Mouse (Mus musculus): Measurements from ENCODE around the gene AU040320.

Gene AU040320

GRCm38 (mm10) chr4:126753268-126754230 is at the start of gene AU040320, which contains the start of gene Ncdn:
Gene AU040320 (plus strand): TSS chr4:126753544.
Gene Ncdn (minus strand): TSS chr4:126753438.
- DNase-seq (ENCODE audit: low read depth, low spot score): peak; percentile 98

- DNase-seq (ENCODE audit: low read depth, low spot score): no peak
Measured at GRCm38 (mm10) chr4:126706630-126707438, 46.5 kb upstream of the AU040320 start.

GRCm38 (mm10) chr4:126707439-126707826 is 45.9 kb upstream of the AU040320 start:
- no peak for DNase-seq (ENCODE audit: low read depth, low spot score)

DNA sequence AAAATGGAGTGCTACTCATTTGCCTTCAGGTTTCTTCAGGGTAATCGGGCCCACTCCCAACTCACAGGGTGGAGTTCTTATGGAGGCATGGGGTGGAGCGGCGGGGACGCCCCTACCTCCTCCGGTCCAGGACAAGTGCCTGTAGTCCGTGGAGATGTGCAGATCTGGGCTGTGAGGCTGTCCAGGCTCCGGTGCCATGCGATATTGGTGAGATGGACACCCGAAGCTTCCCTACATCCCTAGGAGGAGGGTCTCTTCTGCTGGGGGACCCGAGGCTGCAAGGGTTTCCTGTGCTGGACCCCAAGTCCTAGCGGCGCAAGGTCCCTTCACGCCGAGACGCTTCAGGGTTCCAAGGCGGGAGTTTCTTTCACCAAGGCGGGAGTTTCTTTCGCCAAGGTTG is 21.2 kb upstream of the AU040320 start:
- DNase-seq (ENCODE audit: low read depth, low spot score): no peak

DNA sequence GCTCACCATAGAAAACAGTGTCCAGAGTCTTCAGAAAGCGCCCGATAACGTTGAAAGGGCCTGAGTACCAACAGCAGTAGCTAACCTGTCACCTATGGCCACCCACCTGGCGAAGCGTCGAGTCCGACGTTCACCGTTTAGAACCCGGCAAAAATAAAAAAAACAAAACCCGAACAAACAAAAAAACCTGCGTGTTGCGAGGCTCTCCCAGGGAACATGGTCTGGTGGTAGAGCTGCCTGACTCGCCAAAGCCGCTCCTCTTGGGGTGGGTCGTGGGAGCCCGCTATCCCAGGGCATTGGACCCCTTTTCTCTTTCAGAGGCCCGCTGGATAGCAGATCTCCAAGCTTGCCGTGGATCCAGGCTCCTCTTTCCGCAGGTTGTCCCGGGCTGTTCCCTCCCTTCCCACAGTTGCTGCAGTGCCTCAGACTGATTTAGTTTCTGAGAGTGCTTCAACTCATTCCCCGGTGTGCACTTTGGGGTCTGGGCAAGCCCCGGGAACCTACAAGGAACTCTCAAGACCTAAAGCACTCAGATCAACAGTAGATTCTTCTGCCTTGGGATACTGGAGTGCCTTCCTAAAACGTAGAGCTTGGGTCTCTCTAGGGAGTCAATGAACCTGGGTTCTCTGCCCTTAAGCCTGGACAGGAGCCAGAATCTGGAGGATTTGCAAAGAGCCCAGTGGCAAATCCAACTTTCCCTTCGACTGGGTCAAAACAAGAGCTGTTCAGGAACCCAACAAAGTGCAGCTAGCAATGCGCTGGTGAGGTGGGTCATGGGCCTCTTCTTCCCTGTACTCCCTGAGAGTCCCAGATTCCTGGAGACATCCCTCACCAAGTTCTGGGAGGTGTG is 20.6 kb upstream of the AU040320 start:
- no peak for DNase-seq (ENCODE audit: low read depth, low spot score)

DNA sequence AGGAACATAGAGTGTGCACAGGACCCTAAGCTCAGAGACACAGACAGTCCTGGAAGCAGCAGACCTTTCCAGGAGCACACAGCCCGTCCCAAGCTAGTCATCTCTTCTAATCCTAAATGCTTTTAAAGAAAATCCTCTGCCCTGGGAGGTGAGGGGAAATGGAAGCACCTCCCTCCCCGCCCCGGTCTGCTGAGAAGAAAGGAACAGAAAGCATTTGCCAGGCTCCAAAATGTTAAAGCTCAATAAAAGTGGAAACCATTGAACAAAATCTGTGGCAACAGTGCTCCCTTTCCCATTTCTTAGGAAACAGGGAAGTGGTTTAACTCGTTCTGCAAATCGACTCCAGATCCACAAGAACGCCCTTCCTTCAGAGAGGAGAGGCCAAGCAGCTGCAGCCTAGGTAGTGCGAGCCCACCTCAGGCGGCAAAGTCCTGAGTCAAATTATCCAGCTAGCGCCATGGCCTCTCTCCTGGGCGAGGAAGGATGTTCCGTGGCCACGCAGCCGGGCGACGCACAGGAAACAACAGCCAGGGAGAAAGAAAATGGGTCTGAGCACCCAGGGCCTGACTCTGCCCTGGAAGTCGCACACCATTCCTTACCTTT is 19.2 kb upstream of the AU040320 start:
- peak; percentile 36 for DNase-seq (ENCODE audit: low read depth, low spot score)

DNA sequence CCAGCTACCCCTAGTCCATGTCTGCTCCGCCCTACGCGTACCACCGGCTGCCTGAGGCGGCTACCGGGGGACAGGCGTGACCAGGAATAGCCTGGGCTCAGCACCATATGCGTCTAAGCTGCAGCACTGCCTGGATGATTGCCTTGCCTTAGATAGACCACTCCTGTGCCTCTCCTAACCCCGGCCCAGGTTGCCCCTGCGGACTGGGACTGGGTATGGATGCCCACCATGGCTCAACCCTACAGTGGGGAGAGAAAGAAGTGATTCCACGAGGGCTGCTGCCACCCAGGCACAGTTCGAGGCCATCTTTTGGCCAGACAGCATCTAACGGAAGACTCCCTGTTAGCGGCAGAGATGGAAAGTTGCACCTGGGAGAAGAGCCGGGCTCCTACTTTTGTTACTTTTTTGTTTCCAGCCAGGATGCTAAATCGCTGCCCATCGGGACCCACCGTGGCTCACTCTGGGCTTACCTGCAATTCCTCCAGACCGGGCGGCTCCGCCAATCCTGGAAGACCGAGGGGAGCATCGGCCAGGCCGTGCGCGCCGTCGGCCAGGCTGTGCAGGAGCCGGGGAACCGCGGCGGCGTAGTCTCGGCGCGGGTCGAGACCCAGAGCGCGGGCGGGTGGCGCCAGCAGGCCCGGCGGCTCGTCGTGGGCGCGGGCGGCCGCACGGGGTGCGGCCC is 18.5 kb upstream of the AU040320 start:
- DNase-seq (ENCODE audit: low read depth, low spot score): peak; percentile 44

DNA sequence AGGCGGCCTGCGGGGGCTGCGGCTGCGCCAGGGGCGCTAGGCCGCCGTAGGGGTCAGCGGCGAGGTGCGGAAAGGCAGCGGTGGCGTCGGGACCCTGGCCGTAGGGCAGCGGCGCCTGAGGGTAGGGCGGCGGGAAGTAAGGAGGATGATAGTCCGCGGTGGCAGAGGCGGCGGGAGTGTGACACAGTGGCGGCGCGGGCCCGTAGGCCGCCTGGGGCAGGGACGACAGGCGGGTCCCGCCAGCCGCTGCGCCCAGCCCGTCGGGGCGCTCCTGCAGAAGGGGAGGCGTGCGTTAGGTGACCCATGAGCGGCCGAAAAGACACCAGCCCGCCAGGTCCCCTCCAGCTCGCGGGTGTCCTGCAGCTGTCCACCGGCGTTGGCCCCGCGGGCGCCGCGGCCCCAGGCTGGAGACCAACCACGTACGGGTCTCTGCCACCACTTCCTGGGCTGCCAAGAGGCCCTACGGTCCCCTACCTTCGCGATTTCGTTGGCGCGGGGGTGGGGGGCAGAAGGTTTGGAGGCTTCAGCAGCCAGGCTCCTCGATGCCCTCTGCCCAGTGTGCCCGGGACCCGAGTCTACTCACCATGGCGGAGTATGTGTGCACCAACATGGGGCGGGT is 17.9 kb upstream of the AU040320 start:
- peak; percentile 23 for DNase-seq (ENCODE audit: low read depth, low spot score)

DNA sequence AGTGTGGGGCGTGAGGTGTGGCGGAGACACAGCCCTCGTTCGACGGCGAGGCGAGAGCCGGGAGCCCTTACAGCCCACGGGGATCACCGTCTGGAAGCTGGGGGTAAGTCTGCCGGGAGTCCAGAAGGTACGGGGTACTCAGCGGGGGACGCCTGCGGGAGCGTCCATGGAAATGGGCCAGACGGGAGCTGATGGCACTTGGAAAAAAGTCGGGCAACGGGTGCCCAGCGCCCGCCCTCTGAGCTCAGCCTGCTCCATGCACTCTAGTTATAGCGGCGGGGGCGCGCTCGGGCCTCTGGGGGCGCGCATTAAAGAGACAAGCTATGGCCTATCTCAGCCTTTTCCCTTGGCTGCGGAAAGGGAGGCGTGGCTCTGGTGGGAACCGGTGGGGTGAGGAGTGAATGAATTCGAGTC is 17.3 kb upstream of the AU040320 start, which contains the start of gene Tfap2e:
TSS of gene Tfap2e (minus strand) at position 240 of the 414 bp plus-strand sequence.
- peak; percentile 84 for DNase-seq (ENCODE audit: low read depth, low spot score)

- peak; percentile 87 for DNase-seq (ENCODE audit: low read depth, low spot score)
Measured at GRCm38 (mm10) chr4:126739966-126740676, 13.2 kb upstream of the AU040320 start.

DNA sequence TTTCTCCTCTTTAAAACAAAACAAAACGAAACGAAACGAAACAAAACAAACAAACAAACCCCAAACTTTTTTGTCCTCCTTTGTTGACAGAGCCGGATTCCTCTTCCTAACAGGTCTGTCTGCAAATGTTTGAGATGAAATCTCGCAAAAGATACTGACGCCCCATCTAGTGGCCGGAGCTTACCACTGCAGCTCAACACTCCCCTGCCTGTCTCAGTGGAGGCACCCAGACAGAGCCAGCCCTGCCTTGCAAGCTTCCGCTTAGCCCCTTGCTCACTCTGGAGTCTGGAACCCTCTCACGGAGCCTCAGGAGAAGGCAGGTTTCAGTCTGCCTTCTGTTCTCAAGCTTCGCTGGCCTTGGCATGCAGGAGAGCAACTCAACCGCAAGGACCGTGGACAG is 11.9 kb upstream of the AU040320 start:
- peak; percentile 87 for DNase-seq (ENCODE audit: low read depth, low spot score)

DNA sequence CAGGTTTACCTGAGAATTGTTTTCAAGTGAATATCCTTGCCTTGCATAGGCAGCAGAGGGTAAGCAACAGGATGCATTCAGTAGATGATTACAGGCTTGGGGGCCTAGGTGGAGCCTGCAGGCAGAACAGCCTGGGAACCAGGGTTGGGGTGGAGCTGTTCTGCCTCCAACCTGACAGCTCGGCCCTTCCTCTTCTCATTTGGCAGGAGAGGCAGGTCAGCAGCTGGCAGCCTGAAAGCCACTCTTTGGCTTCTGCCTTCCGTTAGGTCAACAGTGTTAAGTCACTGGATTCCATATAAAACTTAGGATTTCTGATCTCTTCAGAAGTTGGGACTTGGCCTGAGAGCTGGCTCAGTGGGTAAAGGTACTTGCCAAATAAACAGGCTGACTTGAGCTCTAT is 10.4 kb upstream of the AU040320 start:
- no peak for DNase-seq (ENCODE audit: low read depth, low spot score)

GRCm38 (mm10) chr4:126743713-126744112 is 9.6 kb upstream of the AU040320 start:
- peak; percentile 64 for DNase-seq (ENCODE audit: low read depth, low spot score)

GRCm38 (mm10) chr4:126744831-126745230 is 8.5 kb upstream of the AU040320 start:
- no peak for DNase-seq (ENCODE audit: low read depth, low spot score)

- peak; percentile 67 for DNase-seq (ENCODE audit: low read depth, low spot score)
Measured at GRCm38 (mm10) chr4:126745506-126746193, 7.7 kb upstream of the AU040320 start.

GRCm38 (mm10) chr4:126746194-126746840 is 7.0 kb upstream of the AU040320 start:
- no peak for DNase-seq (ENCODE audit: low read depth, low spot score)

GRCm38 (mm10) chr4:126748381-126748780 is 5.0 kb upstream of the AU040320 start:
- DNase-seq (ENCODE audit: low read depth, low spot score): no peak

GRCm38 (mm10) chr4:126749553-126749952 is 3.8 kb upstream of the AU040320 start:
- no peak for DNase-seq (ENCODE audit: low read depth, low spot score)
